Mouse (Mus musculus) stomach, embryonic 14.5 days (tissue): ENCODE measurements around the gene Nsmce4a. TPM values are rescaled to one million over a fixed set of nuclear protein-coding genes. Genes with fewer than 3 reads are reported as not detected.

ENCODE experiments used
- ATAC-seq: fragments of 200-750 bp; cut with Nextera tagmentation; 2 replicates; pipeline ENCODE4 v1.8.0; 2017; ENCODE audit warnings: low read depth, moderate TSS enrichment; ENCODE audit not compliant: insufficient number of reproducible peaks, insufficient read depth, low FRiP score
- H3K27ac ChIP-seq: fragments of 300-500 bp; sonication (generic); 2 replicates; pipeline ENCODE4 v1.5.1; 2014; ENCODE audit warnings: mild to moderate bottlenecking, low read length, moderate library complexity, mixed read lengths
- H3K27me3 ChIP-seq: fragments of 300-500 bp; sonication (generic); 2 replicates; pipeline ENCODE4 v1.6.1; 2014; ENCODE audit warnings: low read length, control low read depth, mixed read lengths; ENCODE audit not compliant: control insufficient read depth, insufficient read depth
- H3K36me3 ChIP-seq: fragments of 300-500 bp; sonication (generic); 2 replicates; pipeline ENCODE4 v1.6.1; 2014; ENCODE audit warnings: mild to moderate bottlenecking, control low read depth, low read length, moderate library complexity, mixed read lengths; ENCODE audit not compliant: control insufficient read depth, insufficient read depth
- H3K4me1 ChIP-seq: fragments of 300-500 bp; sonication (generic); 2 replicates; pipeline ENCODE4 v1.6.1; 2014; ENCODE audit warnings: low read length, control low read depth, mixed read lengths; ENCODE audit not compliant: control insufficient read depth, insufficient read depth
- H3K4me2 ChIP-seq: fragments of 300-500 bp; sonication (generic); replicated peaks from 2 replicates; pipeline ENCODE4 v1.6.1; 2014; ENCODE audit warnings: low read depth, low read length, control low read depth
- H3K4me3 ChIP-seq: fragments of 300-500 bp; sonication (generic); 2 replicates; pipeline ENCODE4 v1.5.1; 2014; ENCODE audit warnings: low read depth, low read length, control low read depth
- H3K9ac ChIP-seq: fragments of 300-500 bp; sonication (generic); replicated peaks from 2 replicates; pipeline ENCODE4 v1.6.1; 2014; ENCODE audit warnings: low read depth, mild to moderate bottlenecking, control low read depth, low read length, moderate library complexity, mixed read lengths
- H3K9me3 ChIP-seq: fragments of 300-500 bp; sonication (generic); 2 replicates; pipeline ENCODE4 v1.6.1; 2016; ENCODE audit warnings: low read depth, low read length, control low read depth; ENCODE audit not compliant: control insufficient read depth
- WGBS: fragments of 180-500 bp; shearing (Covaris S2); extraction: QIAGEN DNeasy Blood & Tissue Kit; methylation state at CpG from one replicate; pipeline ENCODE4 v1.1.7; 2014; 5-methylcytosine and 5-hydroxymethylcytosine counted together
- polyA plus RNA-seq: library from polyadenylated mRNA; unstranded; fragments of >200 nt; fragmentation: Nextera tagmentation; extraction: Ambion mirVana; gene quantifications from 2 replicates; pipeline ENCODE4 v1.2.1, GENCODE M21; 2014

Nsmce4a gene
- polyA plus RNA-seq, 1 experiment from 2014 or later: 173 TPM

GRCm38 (mm10) chr7:130590845-130591437, 18.0 kb upstream of the Nsmce4a start:
- Histone ChIP-seq H3K4me2 (no peak overlapping the region), H3K27me3 (no peaks in the 10 kb centered on the region), H3K36me3 (no peaks in the 10 kb centered on the region), H3K27ac (no peak overlapping the region), H3K4me3 (no peak overlapping the region), H3K9ac (no peak overlapping the region), H3K4me1 (no peaks in the 10 kb centered on the region; the same call in 1 of the 2 replicates), H3K9me3 (no peaks in the 10 kb centered on the region)
- ATAC-seq: no peak
- 53% methylated on average over 8 of the region's 8 CpGs for WGBS

GRCm38 (mm10) chr7:130590081-130590828, 17.3 kb upstream of the Nsmce4a start:
- Histone ChIP-seq H3K4me2 (no peak overlapping the region), H3K4me1 (no peaks in the 10 kb centered on the region; the same call in 1 of the 2 replicates), H3K36me3 (no peaks in the 10 kb centered on the region), H3K27me3 (no peaks in the 10 kb centered on the region), H3K9me3 (no peaks in the 10 kb centered on the region), H3K27ac (no peak overlapping the region; the same call in 1 of the 2 replicates), H3K4me3 (no peak overlapping the region), H3K9ac (no peak overlapping the region)
- ATAC-seq: no peak
- WGBS: 55% methylated on average over 13 of the region's 13 CpGs

- H3K27me3 ChIP-seq: no peaks in the 10 kb centered on the region
- WGBS: 81% methylated on average over 2 of the region's 2 CpGs
- H3K9ac ChIP-seq: no peak overlapping the region
- no peaks in the 10 kb centered on the region for H3K36me3 ChIP-seq
- H3K9me3 ChIP-seq: no peaks in the 10 kb centered on the region
- H3K27ac ChIP-seq: no peak overlapping the region
- H3K4me2 ChIP-seq: no peak overlapping the region
- ATAC-seq: no peak
- H3K4me1 ChIP-seq: no peaks in the 10 kb centered on the region; the same call in 1 of the 2 replicates
- no peak overlapping the region for H3K4me3 ChIP-seq
Measured at GRCm38 (mm10) chr7:130586521-130587072, 13.7 kb upstream of the Nsmce4a start.

- Histone ChIP-seq H3K9me3 (no peaks in the 10 kb centered on the region), H3K4me2 (no peak overlapping the region), H3K9ac (no peak overlapping the region), H3K4me1 (no peaks in the 10 kb centered on the region), H3K36me3 (no peaks in the 10 kb centered on the region), H3K27me3 (no peaks in the 10 kb centered on the region), H3K27ac (no peak overlapping the region), H3K4me3 (no peak overlapping the region)
- no peak for ATAC-seq
- WGBS: 65% methylated on average over 5 of the region's 5 CpGs
Measured at GRCm38 (mm10) chr7:130578607-130579006, 5.7 kb upstream of the Nsmce4a start.

- no peak for ATAC-seq
- no peaks in the 10 kb centered on the region for H3K36me3 ChIP-seq
- H3K4me1 ChIP-seq: no peaks in the 10 kb centered on the region
- 81% methylated on average over 2 of the region's 2 CpGs for WGBS
- no peaks in the 10 kb centered on the region for H3K27me3 ChIP-seq
- no peaks in the 10 kb centered on the region for H3K9me3 ChIP-seq
- no peak overlapping the region for H3K4me3 ChIP-seq
- 0 out of 2 replicates have a peak overlapping the region, but pooled peaks have one; percentile 30 for H3K4me2 ChIP-seq
- H3K27ac ChIP-seq: no peak overlapping the region
- no peak overlapping the region for H3K9ac ChIP-seq
Measured at GRCm38 (mm10) chr7:130578066-130578465, 5.1 kb upstream of the Nsmce4a start.

- H3K27ac ChIP-seq: no peak within 1 kb of the TSS
- peak within 1 kb of the TSS; percentile 15 for H3K4me3 ChIP-seq
- H3K36me3 ChIP-seq: no peaks in the 10 kb centered on the region
- no peak within 1 kb of the TSS for H3K9ac ChIP-seq
- H3K4me1 ChIP-seq: no peaks in the 10 kb centered on the region
- 33% methylated on average over 15 of the region's 15 CpGs for WGBS
- H3K27me3 ChIP-seq: no peaks in the 10 kb centered on the region
- peak within 1 kb of the TSS; percentile 30 for H3K4me2 ChIP-seq
- ATAC-seq: no peak
- H3K9me3 ChIP-seq: no peaks in the 10 kb centered on the region
Measured at GRCm38 (mm10) chr7:130577388-130578003, 4.6 kb upstream of the Nsmce4a start, which contains the start of gene Tacc2. Gene Tacc2, plus strand, starts transcription at chr7:130577438.

GRCm38 (mm10) chr7:130576981-130577380, 4.1 kb upstream of the Nsmce4a start:
- Histone ChIP-seq H3K9ac (no peak overlapping the region), H3K27ac (no peak overlapping the region), H3K9me3 (no peaks in the 10 kb centered on the region), H3K4me1 (no peaks in the 10 kb centered on the region), H3K36me3 (no peaks in the 10 kb centered on the region), H3K4me3 (peak overlapping the region; percentile 15), H3K4me2 (peak overlapping the region; percentile 30), H3K27me3 (no peaks in the 10 kb centered on the region)
- ATAC-seq: no peak
- 17% methylated on average over 10 of the region's 10 CpGs for WGBS

- no peak overlapping the region for H3K4me3 ChIP-seq
- peak overlapping the region; percentile 72 for H3K27ac ChIP-seq
- ATAC-seq: peak; percentile 71
- H3K27me3 ChIP-seq: no peaks in the 10 kb centered on the region
- 52% methylated on average over 13 of the region's 13 CpGs for WGBS
- no peaks in the 10 kb centered on the region for H3K36me3 ChIP-seq
- no peaks in the 10 kb centered on the region for H3K9me3 ChIP-seq
- H3K4me2 ChIP-seq: 0 out of 2 replicates have a peak overlapping the region, but pooled peaks have one; percentile 13
- H3K4me1 ChIP-seq: no peaks in the 10 kb centered on the region
- H3K9ac ChIP-seq: no peak overlapping the region
Measured at GRCm38 (mm10) chr7:130574211-130574991, 1.5 kb upstream of the Nsmce4a start.
